Mouse (Mus musculus) urinary bladder, postnatal 36 days (tissue): ENCODE data around the gene Fscn2.
A peak's percentile ranks its signal among the peaks of the same experiment; 100 is the strongest.

Experiments
- DNase-seq, 2 experiments: peaks; one replicate each; pipeline ENCODE4 v3.0.0; 2022; ENCODE audit warnings: low spot score in 2 of 2, mixed read lengths in 1 of 2

Gene Fscn2

GRCm38 (mm10) chr11:120361295-120361694, at the start of gene Fscn2:
Gene Fscn2 (plus strand): TSS chr11:120361534.
- DNase-seq: no peak

GRCm38 (mm10) chr11:120311561-120311960, 49.8 kb upstream of the Fscn2 start:
- peak in 1 of 2 experiments; percentile 2 for DNase-seq

DNA sequence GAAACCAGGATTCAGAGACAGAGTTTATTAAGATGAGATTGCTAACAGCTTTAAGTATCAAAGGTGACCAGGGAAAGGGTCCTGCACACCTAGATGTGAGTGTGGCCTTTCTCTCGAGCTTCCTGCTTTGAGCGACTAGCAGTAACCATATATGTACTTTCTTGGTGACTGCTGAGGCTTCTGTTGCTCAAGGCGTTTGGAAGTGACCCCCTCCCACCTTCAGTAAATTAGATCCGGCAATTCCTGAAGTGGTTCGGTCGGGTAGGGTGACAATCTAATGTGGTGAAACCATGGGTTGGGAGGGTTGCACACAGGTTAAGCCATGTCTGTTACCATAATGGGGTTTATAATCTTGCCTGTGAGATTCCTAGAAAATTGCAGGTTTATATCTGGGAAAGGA, 49.3 kb upstream of the Fscn2 start:
- no peak for DNase-seq

DNA sequence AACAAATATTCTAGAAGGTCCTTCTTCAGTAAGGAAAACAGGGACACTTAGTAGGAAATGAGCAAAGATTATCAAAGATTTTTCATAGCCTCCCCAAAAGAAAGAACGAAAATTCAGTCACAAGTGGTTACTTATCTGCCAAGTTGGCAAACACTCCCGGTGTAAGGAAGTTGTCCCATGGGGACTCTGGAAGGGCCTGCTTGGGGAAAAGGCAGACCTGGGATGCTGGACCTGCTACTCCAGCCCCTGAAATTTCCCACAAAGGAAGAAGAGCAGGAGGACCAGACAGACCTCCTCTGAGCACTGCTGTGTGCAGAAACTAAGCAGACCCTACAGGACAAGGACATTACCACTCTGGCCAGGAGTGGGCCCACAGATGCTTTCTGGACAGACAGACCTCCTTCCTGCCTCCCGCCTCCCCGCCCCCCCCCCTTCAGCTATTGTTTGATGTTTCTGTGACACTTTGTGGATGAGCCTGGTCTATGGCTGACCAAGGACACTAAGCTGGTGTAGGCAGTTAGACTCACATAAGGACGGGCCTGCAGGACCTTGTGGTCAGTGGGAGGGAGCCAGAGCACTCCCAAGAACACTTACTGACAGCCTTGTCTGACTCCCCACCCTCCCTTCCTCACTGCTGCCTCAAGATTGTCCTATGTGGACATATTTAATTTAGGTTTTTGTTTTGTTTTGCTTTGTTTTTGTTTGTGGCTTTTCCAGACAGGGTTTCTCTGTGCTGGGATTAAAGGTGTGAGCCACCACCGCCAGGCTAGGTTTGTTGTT, 47.2 kb upstream of the Fscn2 start:
- DNase-seq: no peak

GRCm38 (mm10) chr11:120314721-120315415, 46.5 kb upstream of the Fscn2 start:
- DNase-seq: no peak

DNA sequence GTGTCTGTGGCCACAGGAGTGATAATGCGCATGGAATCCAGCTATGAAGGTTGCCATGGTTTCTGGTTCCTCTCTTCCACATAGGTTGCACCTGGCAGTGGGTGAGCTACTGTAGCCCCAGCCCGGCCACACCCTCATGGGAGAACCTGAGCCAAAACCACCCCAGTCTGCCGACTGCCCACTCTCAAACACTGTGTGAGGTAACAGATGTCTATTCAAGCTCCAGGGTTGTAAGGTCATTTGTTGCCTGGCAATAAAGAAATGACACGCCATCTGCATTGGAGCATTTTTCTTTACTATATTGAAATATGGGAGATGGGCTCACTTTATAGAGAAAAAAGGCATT, 45.9 kb upstream of the Fscn2 start:
- DNase-seq: peak in 1 of 2 experiments; percentile 4

DNA sequence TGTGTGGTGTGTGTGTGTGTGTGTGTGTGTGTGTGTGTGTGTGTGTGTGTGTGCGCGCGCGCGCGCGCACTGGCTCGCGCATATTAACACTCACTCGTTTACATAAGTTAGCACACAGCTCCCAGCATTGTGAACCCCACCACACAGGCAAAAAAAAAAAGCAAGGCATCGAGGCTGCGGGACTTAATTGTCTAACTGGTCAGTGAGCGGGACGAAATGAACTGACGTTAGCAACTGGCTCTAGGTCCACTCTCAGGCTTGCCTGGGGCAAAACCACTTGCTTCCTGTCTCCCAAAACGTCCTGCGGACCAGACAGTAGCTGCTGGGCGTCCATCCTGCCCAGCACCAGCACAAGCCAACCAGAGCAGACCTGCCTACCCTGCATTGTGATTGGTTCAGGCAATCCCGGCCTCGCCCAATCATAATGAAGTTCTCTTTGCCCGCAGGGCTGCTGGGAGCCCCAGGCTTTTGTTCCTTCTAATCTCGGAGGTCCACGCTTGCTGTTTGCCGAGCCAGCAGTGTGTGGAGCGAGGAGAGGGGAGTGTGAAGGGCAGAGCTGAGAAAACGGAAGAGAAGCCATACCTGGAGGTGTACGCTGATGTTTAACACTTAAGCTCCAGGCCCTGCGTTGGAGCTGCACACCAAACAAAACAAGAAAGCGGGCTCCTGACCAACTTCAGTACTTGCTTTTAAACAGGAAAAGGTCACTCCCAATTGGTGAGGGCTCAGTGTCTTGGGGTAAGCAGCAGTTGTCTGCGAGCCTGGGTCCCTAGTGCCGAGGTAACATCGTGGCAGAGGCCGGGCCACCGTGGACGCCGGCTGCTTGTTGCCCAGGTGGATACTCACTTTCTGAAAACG, 45.3 kb upstream of the Fscn2 start:
- peak; percentile 84 to 92 for DNase-seq

- DNase-seq: peak in 1 of 2 experiments; percentile 31
Measured at GRCm38 (mm10) chr11:120316690-120317254, 44.6 kb upstream of the Fscn2 start.

- no peak for DNase-seq
Measured at GRCm38 (mm10) chr11:120317456-120317855, 43.9 kb upstream of the Fscn2 start.

DNA sequence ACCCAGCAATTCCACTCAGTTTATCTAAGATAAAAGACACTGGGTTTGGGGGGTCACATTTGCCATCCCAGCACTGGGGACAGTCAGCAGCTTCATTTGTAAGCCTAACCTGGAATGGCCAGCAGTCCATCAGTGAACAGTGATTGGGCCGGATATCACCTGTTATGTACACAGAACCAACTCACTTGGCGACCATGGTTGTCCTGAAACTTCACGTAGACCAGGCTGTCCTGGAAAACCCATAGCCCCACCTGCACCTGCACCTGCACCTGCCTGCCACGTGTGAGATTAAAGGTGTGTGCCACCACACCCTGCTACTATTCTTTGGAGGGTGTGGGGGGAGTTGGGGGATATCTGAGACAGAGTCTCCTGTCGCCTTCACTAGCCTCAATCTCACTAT, 42.0 kb upstream of the Fscn2 start:
- no peak for DNase-seq

- no peak for DNase-seq
Measured at GRCm38 (mm10) chr11:120320156-120320555, 41.2 kb upstream of the Fscn2 start.

GRCm38 (mm10) chr11:120335431-120336021, 25.8 kb upstream of the Fscn2 start:
- DNase-seq: no peak

DNA sequence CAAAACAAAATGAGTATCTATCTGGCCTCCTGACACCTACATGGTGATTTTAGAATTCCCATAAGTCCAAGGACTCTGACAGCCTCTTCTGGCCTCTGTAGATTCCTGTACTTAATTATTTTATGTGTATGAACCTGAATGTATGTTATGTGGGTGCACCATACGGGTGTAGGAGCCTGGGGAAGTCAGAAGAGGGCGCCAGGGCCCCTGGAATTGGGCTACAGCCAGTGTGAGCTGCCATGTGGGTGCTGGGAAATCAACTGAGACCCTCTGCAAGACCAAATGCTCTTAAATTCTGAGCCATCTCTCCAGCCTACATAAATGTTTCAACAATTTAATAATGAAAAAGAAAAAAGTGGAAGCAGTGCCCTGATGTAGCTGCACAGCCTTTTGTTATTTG, 23.9 kb upstream of the Fscn2 start:
- DNase-seq: no peak

- no peak for DNase-seq
Measured at GRCm38 (mm10) chr11:120338786-120339185, 22.5 kb upstream of the Fscn2 start.

DNA sequence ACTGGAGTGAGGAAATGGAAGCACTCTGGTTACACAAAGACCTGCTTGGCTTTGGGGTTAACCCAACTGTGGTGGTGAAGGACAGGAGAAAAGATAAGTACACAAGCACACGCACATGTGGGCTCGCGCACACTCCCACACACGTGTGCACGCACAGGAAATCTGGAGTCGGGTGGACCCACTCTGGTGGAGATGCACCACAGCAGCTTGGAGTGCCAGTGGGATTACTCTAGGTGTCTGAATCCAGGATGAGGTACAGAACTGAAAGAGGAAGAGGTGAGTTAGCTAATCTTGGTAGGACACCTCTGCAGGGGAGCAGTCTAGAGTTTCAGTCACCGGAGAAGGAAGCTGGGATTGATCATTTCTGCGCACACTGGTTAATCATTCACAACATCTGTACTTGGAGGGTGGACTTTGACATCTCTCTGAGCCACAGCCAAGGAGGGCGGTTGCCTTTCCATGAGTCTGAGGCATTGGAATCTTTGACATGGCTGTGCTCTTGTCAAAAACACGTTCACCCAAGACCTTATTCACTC, 21.3 kb upstream of the Fscn2 start:
- no peak for DNase-seq

DNA sequence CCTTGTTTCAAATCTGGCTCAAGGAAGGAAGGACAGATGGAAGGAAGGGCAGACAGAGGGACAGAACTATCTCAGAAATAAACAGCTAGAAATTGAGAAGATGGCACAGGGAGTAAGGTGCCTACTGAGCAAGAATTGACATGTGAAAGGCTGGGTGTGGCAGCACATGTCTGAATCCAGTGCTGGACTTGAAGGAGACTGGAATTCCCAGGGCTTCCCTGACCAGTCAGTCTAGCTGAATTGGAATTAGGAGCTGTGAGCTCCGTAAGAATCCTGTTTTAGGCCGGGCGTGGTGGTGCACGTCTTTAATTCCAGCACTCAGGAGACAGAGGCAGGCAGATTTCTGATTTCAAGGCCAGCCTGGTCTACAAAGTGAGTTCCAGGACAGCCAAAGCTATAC, 19.7 kb upstream of the Fscn2 start:
- DNase-seq: no peak

- no peak for DNase-seq
Measured at GRCm38 (mm10) chr11:120342656-120343160, 18.6 kb upstream of the Fscn2 start.

DNA sequence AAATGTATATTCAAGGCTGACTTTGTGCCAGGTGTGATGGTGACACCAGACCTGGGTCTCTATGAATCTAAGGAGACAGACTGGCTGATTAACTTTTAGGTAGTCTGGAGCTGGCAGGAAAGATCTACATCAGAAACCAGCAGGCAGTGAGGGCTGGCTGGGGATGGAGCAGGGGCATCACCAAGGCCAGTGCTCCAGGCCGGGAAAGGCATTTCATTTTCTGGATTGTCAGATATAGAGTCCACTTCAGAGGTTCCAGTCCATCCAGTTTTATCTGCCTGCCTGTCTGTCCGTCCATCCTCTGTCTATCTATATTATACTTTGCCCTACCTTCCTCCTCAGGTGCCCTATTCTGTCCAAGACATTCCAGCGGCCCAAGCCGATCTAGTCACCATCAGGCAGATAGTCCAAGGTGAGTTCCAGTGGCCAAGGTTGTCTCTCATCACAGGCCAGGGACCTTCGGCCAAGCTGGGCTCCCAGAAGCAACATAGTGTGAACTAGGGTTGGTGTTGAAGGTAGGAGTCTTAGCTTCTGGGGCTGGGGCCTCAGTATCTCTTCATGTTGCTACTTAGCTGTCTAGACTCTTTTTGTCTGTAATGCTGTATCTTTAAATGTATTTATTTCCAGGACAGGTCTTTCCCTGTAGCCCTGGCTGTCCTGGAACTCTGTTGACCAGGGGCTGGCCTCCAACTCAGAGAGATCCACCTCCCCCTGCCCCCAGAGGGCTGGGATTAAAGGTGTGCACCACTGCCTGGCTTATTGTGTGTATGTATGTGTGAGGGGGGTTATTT, 17.6 kb upstream of the Fscn2 start:
- no peak for DNase-seq

DNA sequence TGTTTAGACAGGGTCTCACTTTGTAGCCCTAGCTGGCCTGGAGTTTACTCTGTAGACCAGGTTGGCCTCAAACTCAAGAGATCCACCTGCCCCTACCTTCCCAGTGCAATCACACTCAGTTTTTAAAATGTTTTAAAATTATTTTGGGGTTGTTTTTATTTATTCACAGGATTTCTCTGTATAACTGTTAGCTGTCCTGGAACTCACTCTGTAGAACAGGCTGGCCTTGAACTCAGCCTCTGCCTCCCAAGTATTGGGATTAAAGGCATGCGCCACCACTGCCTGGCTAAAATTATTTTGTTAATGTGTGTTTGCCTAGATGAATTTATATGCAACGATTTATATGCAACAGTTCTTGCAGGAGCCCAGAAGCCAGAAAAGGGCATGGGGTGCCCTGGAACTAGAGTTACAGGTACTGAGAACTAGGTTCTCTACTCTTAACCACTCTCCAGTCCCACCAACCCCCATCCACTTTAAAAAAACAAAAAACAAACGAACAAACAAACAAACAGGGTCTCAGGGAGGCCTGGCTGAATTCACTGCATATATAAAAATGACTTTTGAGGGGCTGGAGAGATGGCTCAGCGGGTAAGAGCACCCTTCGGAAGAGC, 16.9 kb upstream of the Fscn2 start:
- no peak for DNase-seq
